Mouse (Mus musculus) cerebellum, postnatal 25 days (tissue): ENCODE data around the gene Il1rn.

Experiments used
- DNase-seq, 2 experiments: peaks; one replicate each; pipeline ENCODE4 v3.0.0; 2021; ENCODE audit warnings: mixed read lengths in 2 of 2

The Il1rn gene

GRCm38 (mm10) chr2:24382456-24383230 is 46.0 kb downstream of the Il1rn start:
- no peak for DNase-seq

GRCm38 (mm10) chr2:24383636-24384035 is 47.0 kb downstream of the Il1rn start:
- DNase-seq: no peak

DNA sequence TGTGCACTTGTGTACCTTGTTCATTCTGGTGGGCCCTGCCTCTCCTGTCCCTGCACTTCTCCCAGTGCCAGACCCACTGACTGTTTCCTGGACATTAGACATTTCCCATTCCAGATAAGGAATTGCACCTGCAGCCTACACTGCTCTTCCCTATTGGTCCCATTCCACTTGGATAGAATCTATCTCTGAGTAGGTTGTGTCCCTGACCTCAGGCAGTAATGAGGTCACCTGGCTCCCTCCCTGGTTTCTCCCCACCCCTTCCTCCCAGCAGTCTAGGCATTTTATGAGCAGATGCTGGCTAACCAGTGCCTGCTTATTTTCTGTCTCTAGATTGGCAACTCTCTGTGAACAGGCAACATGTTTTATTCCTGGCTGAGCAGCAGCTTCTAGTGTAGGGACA is 47.7 kb downstream of the Il1rn start:
- DNase-seq: no peak

- DNase-seq: no peak
Measured at GRCm38 (mm10) chr2:24385111-24385961, 48.7 kb downstream of the Il1rn start.

DNA sequence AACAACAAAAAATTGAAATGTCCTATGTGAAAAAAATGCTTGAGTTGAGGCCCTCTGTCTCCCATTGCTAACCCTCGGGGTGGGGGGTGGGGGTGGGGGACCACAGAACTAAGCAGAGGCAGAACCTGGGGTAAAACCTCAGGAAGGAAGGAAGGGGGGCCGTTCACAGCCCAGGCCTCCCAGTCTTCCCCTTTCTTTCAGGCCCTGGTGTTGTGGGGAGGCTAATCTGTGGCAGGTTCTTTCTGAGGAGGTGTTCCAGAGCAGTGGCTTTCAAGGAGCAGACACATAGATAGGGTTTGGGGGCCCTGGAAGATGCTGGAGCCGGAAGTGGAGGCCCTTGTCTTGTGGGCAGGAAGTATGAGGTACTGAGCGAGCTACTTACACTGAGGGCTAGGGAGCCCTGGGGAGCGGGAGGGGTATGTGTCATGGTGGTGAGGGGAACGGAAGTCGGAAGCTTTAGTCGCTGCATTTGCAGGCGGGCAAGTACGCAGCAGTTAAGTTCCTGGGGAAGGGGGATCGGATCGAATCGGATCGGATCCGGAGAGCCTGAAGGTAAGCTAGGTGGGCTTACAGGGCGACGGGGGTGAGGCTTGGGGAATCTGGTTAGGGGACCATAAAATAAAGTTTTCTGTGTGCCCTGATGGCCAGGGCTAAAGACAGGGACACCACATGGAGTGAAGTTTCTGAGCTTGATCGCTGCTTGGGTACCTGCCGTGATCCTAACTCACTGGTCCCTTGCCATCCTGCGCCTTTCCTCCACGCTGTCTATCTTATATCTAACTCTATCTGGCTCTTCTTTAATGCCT is 49.7 kb downstream of the Il1rn start:
- no peak for DNase-seq

DNA sequence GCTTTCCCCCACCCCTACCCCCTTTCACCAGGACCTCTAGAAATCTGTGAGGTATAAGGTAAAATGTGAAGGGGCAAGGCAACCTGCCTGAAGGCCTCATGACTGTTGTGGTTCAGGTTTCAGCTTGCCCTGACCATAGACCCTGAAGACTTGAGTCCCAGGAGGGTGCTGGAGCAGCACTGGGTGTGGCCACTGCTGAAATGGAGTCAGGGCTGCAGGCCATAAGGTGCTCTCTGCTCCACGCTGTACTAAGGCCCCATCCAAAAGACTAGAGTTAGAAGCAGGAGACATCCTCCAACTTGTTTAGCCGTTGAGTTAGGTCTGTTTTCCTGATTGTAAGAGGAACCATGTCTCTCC is 50.3 kb downstream of the Il1rn start:
- DNase-seq: no peak

- no peak for DNase-seq
Measured at GRCm38 (mm10) chr2:24387361-24388283, 51.0 kb downstream of the Il1rn start.

DNA sequence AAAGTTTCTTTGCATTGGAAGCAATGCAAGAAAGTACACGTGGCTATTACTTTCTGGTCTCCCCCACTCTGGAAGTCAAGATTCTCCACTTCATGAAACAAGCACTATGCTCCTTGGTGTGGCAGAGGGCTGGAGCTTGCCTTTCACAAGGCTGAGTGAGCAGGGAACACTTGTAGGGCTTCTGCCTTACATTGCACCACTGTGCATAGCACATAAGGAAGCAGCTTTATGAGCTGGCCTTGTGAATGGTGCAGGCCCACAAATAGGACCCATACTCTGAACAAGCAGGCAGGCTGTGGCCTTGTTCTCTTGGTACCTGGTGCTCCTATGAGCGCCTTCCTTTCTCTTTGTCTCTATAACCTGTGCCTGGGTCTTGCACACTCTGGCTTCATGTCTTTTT is 56.6 kb downstream of the Il1rn start:
- no peak for DNase-seq

DNA sequence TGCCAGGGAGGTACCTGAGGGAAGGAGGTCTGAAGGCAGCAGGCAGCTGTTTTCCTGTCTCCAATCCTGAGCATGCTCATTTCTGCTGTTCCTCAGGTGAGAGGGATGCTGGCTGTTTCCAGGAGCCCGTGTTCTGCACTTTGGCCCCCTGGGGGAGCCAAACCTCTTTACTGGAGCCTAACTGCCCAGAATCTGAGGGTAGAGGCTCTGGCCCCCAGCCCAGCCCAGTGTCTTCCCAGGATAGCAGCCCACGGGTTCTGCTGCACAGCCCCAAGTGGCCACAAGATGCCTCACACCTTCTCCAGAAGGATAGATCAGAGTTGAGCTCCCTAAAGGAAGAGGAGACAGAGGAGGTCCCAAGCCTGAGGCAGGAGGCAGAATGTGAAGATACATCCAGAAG is 60.5 kb downstream of the Il1rn start:
- no peak for DNase-seq

DNA sequence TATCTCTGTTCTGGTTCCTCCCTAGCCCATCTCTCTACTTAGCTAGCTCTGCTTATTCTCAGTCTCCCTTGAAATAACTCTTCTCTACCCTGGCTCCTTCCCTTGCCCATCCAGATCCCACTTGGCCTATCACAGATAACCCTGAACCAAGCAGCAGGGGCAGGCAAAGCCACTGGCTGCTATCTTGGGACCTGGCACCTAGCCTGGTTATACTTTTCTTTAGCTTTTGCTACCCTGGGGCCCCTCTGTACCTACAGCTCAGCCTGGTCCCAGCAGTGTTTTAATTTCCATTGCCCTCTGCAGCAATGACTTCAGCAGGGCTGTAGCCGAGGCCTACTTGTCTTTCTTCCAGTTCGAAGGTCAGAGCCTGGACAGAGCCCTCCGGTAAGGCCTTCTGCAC is 64.1 kb downstream of the Il1rn start:
- no peak for DNase-seq
